In genomic region chr2:160353581-160353980, GRCm38 (mm10) we compare ENCODE assay signal across 13 mouse cellular contexts. TPM values are rescaled to one million over a fixed set of nuclear protein-coding genes. Genes with fewer than 3 reads are reported as not detected.
A peak's percentile ranks its signal among the peaks of the same experiment; 100 is the strongest.
DNase-seq lines count a peak whose midpoint lies in the region; ATAC-seq and TF ChIP-seq lines count a peak whose summit lies in the region.
"Had no signal": no experiment of that assay in that cellular context is flagged by ENCODE, and none has a peak within 500 bp of the region (broad histone marks: within the 10 kb centered on the region; RNA-seq: fewer than 3 reads in every experiment).

No protein-coding gene starts in this region.

- H3K36me3 ChIP-seq in lung, embryonic 15.5 days: no peaks in the 10 kb centered on the region
- H3K36me3 ChIP-seq in heart, adult 2 months (ENCODE audit: control insufficient read depth, insufficient read depth, low read length): no peaks in the 10 kb centered on the region
- H3K36me3 ChIP-seq: limb, embryonic 13.5 days had no signal

- H3K4me1 ChIP-seq in lung, embryonic 15.5 days: 0 out of 2 replicates have a peak, but pooled peaks cover 7% of the 10 kb centered on the region
- no peaks in the 10 kb centered on the region for H3K4me1 ChIP-seq in heart, adult 2 months (ENCODE audit: control insufficient read depth, insufficient read depth, low read length)

- intact Hi-C loops in heart, adult 2 months (cut with DNase I): no loop called here

- no peak for TF ChIP-seq POLR2A in heart, adult 2 months (IDR thresholded peaks at IDR 0.05; ENCODE audit: insufficient read depth, low read depth, low read length)

- TF ChIP-seq EP300 in heart, adult 2 months (IDR thresholded peaks at IDR 0.05; ENCODE audit: insufficient read depth, low read depth, low read length): no peak

- no peaks in the 10 kb centered on the region for H3K9me3 ChIP-seq in lung, embryonic 15.5 days
- H3K9me3 ChIP-seq: limb, embryonic 13.5 days had no signal

- 37% methylated on average over 2 of the region's 2 CpGs for WGBS in lung, embryonic 15.5 days
- 50% methylated on average over 2 of the region's 2 CpGs for WGBS in heart, adult 2 months

- no peak for TF ChIP-seq CTCF in heart, adult 2 months (IDR thresholded peaks at IDR 0.05)

- peaks cover 18% of the 10 kb centered on the region for H3K27me3 ChIP-seq in lung, embryonic 15.5 days
- H3K27me3 ChIP-seq in heart, adult 2 months (ENCODE audit: control insufficient read depth, insufficient read depth, low read length): no peaks in the 10 kb centered on the region

- no peak overlapping the region for H3K4me2 ChIP-seq in lung, embryonic 15.5 days
- H3K4me2 ChIP-seq: limb, embryonic 13.5 days had no signal

- DNase-seq in lung, postnatal 10 days: no peak
- no peak for DNase-seq in cerebellum, postnatal 14 days
- no peak for DNase-seq in heart, adult 2 months
- DNase-seq: cerebellum, adult 11-12 months; forebrain, postnatal 0 days; kidney, postnatal 25 days had no signal

- H3K9ac ChIP-seq in lung, embryonic 15.5 days: no peak overlapping the region
- H3K9ac ChIP-seq in heart, adult 2 months (ENCODE audit: low read depth, low read length): no peak overlapping the region
- H3K9ac ChIP-seq: forebrain, postnatal 0 days; limb, embryonic 13.5 days had no signal

- peak; percentile 77 for ATAC-seq in lung, embryonic 15.5 days (ENCODE audit: borderline replicate concordance, extremely low read depth, low FRiP score, low TSS enrichment)
- ATAC-seq in common myeloid progenitor, adult 5-6 weeks (replicated peaks; ENCODE audit: low read depth, poor library complexity, severe bottlenecking): peak; percentile 95
- ATAC-seq in granulocyte monocyte progenitor cell, adult 5-6 weeks (replicated peaks; ENCODE audit: poor library complexity, severe bottlenecking): peak; percentile 93
- peak; percentile 92 for ATAC-seq in megakaryocyte progenitor cell, adult 5-6 weeks (replicated peaks; ENCODE audit: poor library complexity)
- ATAC-seq: forebrain, postnatal 0 days; hindbrain, embryonic 16.5 days had no signal

- no peak overlapping the region for H3K4me3 ChIP-seq in lung, embryonic 15.5 days
- H3K4me3 ChIP-seq in heart, adult 2 months: no peak overlapping the region
- H3K4me3 ChIP-seq: limb, embryonic 13.5 days had no signal

- no peaks in the 10 kb centered on the region for H3K79me2 ChIP-seq in heart, adult 2 months (replicated peaks; ENCODE audit: control insufficient read depth, insufficient read depth, low read length)

- peak overlapping the region; percentile 24; the same call in 1 of the 2 replicates for H3K27ac ChIP-seq in lung, embryonic 15.5 days
- H3K27ac ChIP-seq in heart, adult 2 months: no peak overlapping the region
- H3K27ac ChIP-seq: limb, embryonic 13.5 days had no signal

RNA-seq across cellular contexts. Expression of gene Mafb, which starts 13.3 kb away (rescaled TPM):
- 2.3 and 3.3 TPM in 2 replicates for polyA plus RNA-seq in lung, embryonic 15.5 days (2015; fragmentation: Nextera tagmentation; extraction: Ambion mirVana)
- total RNA-seq in common myeloid progenitor, adult 5-6 weeks (2017): not detected in 2 replicates
- total RNA-seq in granulocyte monocyte progenitor cell, adult 5-6 weeks (2014; fragmentation: Nextera tagmentation): not detected in 2 replicates
- total RNA-seq in granulocyte monocyte progenitor cell, adult 5-6 weeks (2017): 0.39 TPM in 1 of 2 replicates, not detected in the other
- 0.39 and 0.83 TPM in 2 replicates for total RNA-seq in megakaryocyte progenitor cell, adult 5-6 weeks (2015)
- total RNA-seq in megakaryocyte progenitor cell, adult 5-6 weeks (2017): 0.08 and 0.14 TPM in 2 replicates
- 10 to 100 TPM; 11.5 to 15.8 TPM for total RNA-seq in heart, adult 2 months (2021)
- polyA plus RNA-seq in heart, adult 2 months (2012; rRNA removed): 3.0 and 3.8 TPM in 2 replicates

RNA-seq across cellular contexts. Expression of gene Gm826, which starts 19.6 kb away (rescaled TPM):
- polyA plus RNA-seq in lung, embryonic 15.5 days (2015; fragmentation: Nextera tagmentation; extraction: Ambion mirVana): 0.36 TPM in 2 replicates
- not detected in 2 replicates for total RNA-seq in common myeloid progenitor, adult 5-6 weeks (2017)
- total RNA-seq in granulocyte monocyte progenitor cell, adult 5-6 weeks (2014; fragmentation: Nextera tagmentation): not detected in 2 replicates
- not detected in 2 replicates for total RNA-seq in granulocyte monocyte progenitor cell, adult 5-6 weeks (2017)
- total RNA-seq in megakaryocyte progenitor cell, adult 5-6 weeks (2015): not detected in 2 replicates
- not detected in 2 replicates for total RNA-seq in megakaryocyte progenitor cell, adult 5-6 weeks (2017)
- total RNA-seq in heart, adult 2 months (2021): 1 to 10 TPM; 7.8 to 8.3 TPM
- polyA plus RNA-seq in heart, adult 2 months (2012; rRNA removed): 10.9 and 21.5 TPM in 2 replicates
- total RNA-seq: forebrain, postnatal 0 days had no signal
- polyA plus RNA-seq: hindbrain, embryonic 16.5 days; neural tube, embryonic 14.5 days had no signal

Comparison
In these comparisons a context has a peak if more than half of its experiments do, and no peak if none do; other contexts are left out.
1. RNA of gene Mafb, which starts 13.3 kb away (total RNA-seq): 11.5 to 15.8 TPM in heart, adult 2 months; 0.08 to 0.83 TPM in megakaryocyte progenitor cell, adult 5-6 weeks, not detected in common myeloid progenitor, adult 5-6 weeks and 0.39 TPM in granulocyte monocyte progenitor cell, adult 5-6 weeks; every median in the first group is over 4 times any median in the second.
2. Peak in every context shown above with its lines, with median percentiles within 50 percentile points of each other: ATAC-seq.